In the genomic region with DNA sequence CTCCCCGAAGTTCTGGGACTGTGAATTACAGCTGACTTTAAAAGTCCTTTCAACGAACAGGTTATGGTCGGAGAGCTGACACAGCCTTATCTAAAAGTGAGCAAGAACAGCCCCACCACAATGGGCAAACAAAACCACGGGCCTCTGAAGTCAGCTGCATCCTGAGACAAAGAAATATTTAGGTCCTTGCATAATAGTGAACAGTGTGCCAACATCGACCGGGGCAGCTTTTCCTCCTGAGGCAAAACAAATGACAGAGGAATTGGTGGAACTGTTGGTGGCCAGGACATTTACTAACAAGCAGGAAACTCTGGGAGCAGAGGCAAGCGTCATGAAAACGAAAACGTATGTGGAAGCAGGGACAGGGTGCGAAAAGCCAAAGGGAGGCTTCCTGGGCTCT, we compare ENCODE assay signal across 12 mouse cellular contexts. TPM values are rescaled to one million over a fixed set of nuclear protein-coding genes. Genes with fewer than 3 reads are reported as not detected.
A peak's percentile ranks its signal among the peaks of the same experiment; 100 is the strongest.
DNase-seq lines count a peak whose midpoint lies in the region; ATAC-seq lines count a peak whose summit lies in the region.
"Had no signal": no experiment of that assay in that cellular context is flagged by ENCODE, and none has a peak within 500 bp of the region (broad histone marks: within the 10 kb centered on the region; RNA-seq: fewer than 3 reads in every experiment).

No protein-coding gene starts in this region.

- DNase-seq in heart, adult 9 months (ENCODE audit: low spot score in 2 of 2) = no peak
- DNase-seq in testis, postnatal 14 days (ENCODE audit: low spot score) = peak; percentile 1
- DNase-seq in testis, postnatal 10 days (ENCODE audit: low spot score) = no peak
- DNase-seq in lung, postnatal 10 days = peak; percentile 50
- no peak for DNase-seq in yolk sac, embryonic 10.5 days (ENCODE audit: low spot score)
- DNase-seq in retina, embryonic 14.5 days (ENCODE audit: low spot score) = no peak
- DNase-seq in layer of hippocampus, postnatal 25 days (ENCODE audit: extremely low spot score in 1 of 2, low spot score in 1 of 2) = no peak
- DNase-seq: cerebellum, postnatal 25 days had no signal

- 24% methylated on average over 10 of the region's 10 CpGs for WGBS in heart, embryonic 11.5 days (ENCODE audit: insufficient replicate concordance)

- H3K4me2 ChIP-seq in heart, embryonic 11.5 days = peak overlapping the region; percentile 14; the same call in 1 of the 2 replicates

- no peak overlapping the region for H3K4me3 ChIP-seq in heart, embryonic 11.5 days (ENCODE audit: low read depth, low read length)
- H3K4me3 ChIP-seq: limb, embryonic 13.5 days had no signal

- no peaks in the 10 kb centered on the region for H3K9me3 ChIP-seq in heart, embryonic 11.5 days (replicated peaks; ENCODE audit: control insufficient read depth, low read length)
- H3K9me3 ChIP-seq: limb, embryonic 13.5 days had no signal

- no peak overlapping the region for H3K27ac ChIP-seq in heart, embryonic 11.5 days (ENCODE audit: low read depth, low read length)
- H3K27ac ChIP-seq: kidney, postnatal 0 days; limb, embryonic 13.5 days; macrophage had no signal

- H3K9ac ChIP-seq in heart, embryonic 11.5 days (ENCODE audit: low read depth, low read length) = no peak overlapping the region
- H3K9ac ChIP-seq: limb, embryonic 13.5 days had no signal

- peaks cover 7% of the 10 kb centered on the region; the same call in 1 of the 2 replicates for H3K4me1 ChIP-seq in heart, embryonic 11.5 days (ENCODE audit: control insufficient read depth, insufficient read depth, low read length)

- no peak for ATAC-seq in heart, embryonic 11.5 days (replicated peaks; ENCODE audit: insufficient number of reproducible peaks, low FRiP score, low TSS enrichment)

- H3K27me3 ChIP-seq in heart, embryonic 11.5 days (ENCODE audit: control insufficient read depth, insufficient read depth, low read length) = no peaks in the 10 kb centered on the region

- no peaks in the 10 kb centered on the region for H3K36me3 ChIP-seq in heart, embryonic 11.5 days (ENCODE audit: control insufficient read depth, insufficient read depth, low read length)
- H3K36me3 ChIP-seq: limb, embryonic 13.5 days had no signal

RNA-seq across cellular contexts. Expression of gene Mon1b, which starts 54.3 kb away (rescaled TPM):
- polyA plus RNA-seq in heart, embryonic 11.5 days (2014; fragmentation: Nextera tagmentation; extraction: Ambion mirVana) = 4.4 and 5.9 TPM in 2 replicates
- 10 to 100 TPM; 25.8 to 26.1 TPM for total RNA-seq in layer of hippocampus, postnatal 25 days (2021)

Comparison
In these comparisons a context has a peak if more than half of its experiments do, and no peak if none do; other contexts are left out.
1. DNase-seq: peak in testis, postnatal 14 days (single experiment) and lung, postnatal 10 days (single experiment); none in heart, adult 9 months (0 of 2), testis, postnatal 10 days (single experiment), yolk sac, embryonic 10.5 days (single experiment), retina, embryonic 14.5 days (single experiment) and layer of hippocampus, postnatal 25 days (0 of 2).